Mouse (Mus musculus): Measurements from ENCODE around the gene Serpina10.
"Not testable (repeated sequence)": the region's sequence is repeated elsewhere in the genome, so short reads cannot be mapped to it uniquely, and the experiment has no call there.

The Serpina10 gene

GRCm38 (mm10) chr12:103601839-103602238 is 29.4 kb downstream of the Serpina10 start:
- DNase-seq: no peak

GRCm38 (mm10) chr12:103600364-103600763 is 30.9 kb downstream of the Serpina10 start:
- DNase-seq: no peak

- DNase-seq: no peak
Measured at GRCm38 (mm10) chr12:103598411-103598810, 32.8 kb downstream of the Serpina10 start.

GRCm38 (mm10) chr12:103583771-103584170 is 47.5 kb downstream of the Serpina10 start:
- no peak for DNase-seq

- not testable (repeated sequence) for DNase-seq
Measured at GRCm38 (mm10) chr12:103578148-103578547, 53.1 kb downstream of the Serpina10 start.

GRCm38 (mm10) chr12:103569690-103570089 is 61.6 kb downstream of the Serpina10 start:
- DNase-seq: no peak

- DNase-seq: peak in 1 of 2 experiments; percentile 58
Measured at GRCm38 (mm10) chr12:103567129-103567528, 64.1 kb downstream of the Serpina10 start.

- peak in 1 of 2 experiments; percentile 20 for DNase-seq
Measured at GRCm38 (mm10) chr12:103565151-103565550, 66.1 kb downstream of the Serpina10 start.
